Mouse (Mus musculus) forebrain, embryonic 11.5 days (tissue): Measurements from ENCODE around the gene Mmp24. TPM values are rescaled to one million over a fixed set of nuclear protein-coding genes. Genes with fewer than 3 reads are reported as not detected.

ENCODE experiments used
- ATAC-seq: fragments of 200-750 bp; cut with Nextera tagmentation; replicated peaks from 2 replicates; pipeline ENCODE4 v1.8.0; 2017; ENCODE audit warnings: moderate TSS enrichment; ENCODE audit not compliant: low FRiP score
- DNase-seq: peaks from one replicate; pipeline ENCODE4 v3.0.0-alpha.2; 2017; ENCODE audit warnings: low spot score
- H3K27ac ChIP-seq: fragments of 300-500 bp; sonication (generic); 2 replicates; pipeline ENCODE4 v1.5.1; 2014; ENCODE audit warnings: low read depth, low read length
- H3K27me3 ChIP-seq: fragments of 300-500 bp; sonication (generic); 2 replicates; pipeline ENCODE4 v1.6.1; 2014; ENCODE audit warnings: mild to moderate bottlenecking, low read length, mixed read lengths; ENCODE audit not compliant: control insufficient read depth, insufficient read depth
- H3K36me3 ChIP-seq: fragments of 300-500 bp; sonication (generic); 2 replicates; pipeline ENCODE4 v1.6.1; 2014; ENCODE audit warnings: mild to moderate bottlenecking, low read length, moderate library complexity, mixed read lengths; ENCODE audit not compliant: control insufficient read depth, insufficient read depth
- H3K4me1 ChIP-seq: fragments of 300-500 bp; sonication (generic); replicated peaks from 2 replicates; pipeline ENCODE4 v1.6.1; 2014; ENCODE audit warnings: low read length, mixed read lengths; ENCODE audit not compliant: control insufficient read depth, insufficient read depth
- H3K4me2 ChIP-seq: fragments of 300-500 bp; sonication (generic); 2 replicates; pipeline ENCODE4 v1.6.1; 2014; ENCODE audit warnings: low read depth, mild to moderate bottlenecking, low read length, moderate library complexity, mixed read lengths; ENCODE audit not compliant: severe bottlenecking
- H3K4me3 ChIP-seq: fragments of 300-500 bp; sonication (generic); 2 replicates; pipeline ENCODE4 v1.5.1; 2014; ENCODE audit warnings: low read depth, low read length
- H3K9ac ChIP-seq: fragments of 300-500 bp; sonication (generic); 2 replicates; pipeline ENCODE4 v1.6.1; 2014; ENCODE audit warnings: low read length
- H3K9me3 ChIP-seq: fragments of 300-500 bp; sonication (generic); 2 replicates; pipeline ENCODE4 v1.6.1; 2016; ENCODE audit warnings: low read length, mixed read lengths; ENCODE audit not compliant: control insufficient read depth
- WGBS: fragments of 180-500 bp; shearing (Covaris S2); extraction: QIAGEN DNeasy Blood & Tissue Kit; methylation state at CpG from one replicate; pipeline ENCODE4 v1.1.7; 2014; 5-methylcytosine and 5-hydroxymethylcytosine counted together
- polyA plus RNA-seq: library from polyadenylated mRNA; unstranded; fragments of >200 nt; fragmentation: Nextera tagmentation; extraction: Ambion mirVana; gene quantifications from 2 replicates; pipeline ENCODE4 v1.2.1, GENCODE M21; 2014

The Mmp24 gene
- polyA plus RNA-seq, 1 experiment from 2014 or later: 1.0 TPM

GRCm38 (mm10) chr2:155846930-155847329 lies 71.8 kb downstream of the Mmp24 start:
- ATAC-seq (no peak), DNase-seq (no peak)
- no peak overlapping the region for H3K9ac ChIP-seq
- 91% methylated on average over 8 of the region's 8 CpGs for WGBS
- H3K4me3 ChIP-seq: no peak overlapping the region
- H3K36me3 ChIP-seq: no peaks in the 10 kb centered on the region; the same call in 1 of the 2 replicates
- no peaks in the 10 kb centered on the region for H3K9me3 ChIP-seq
- H3K27ac ChIP-seq: no peak overlapping the region
- no peak overlapping the region for H3K4me2 ChIP-seq
- H3K27me3 ChIP-seq: no peaks in the 10 kb centered on the region
- no peaks in the 10 kb centered on the region for H3K4me1 ChIP-seq

- Histone ChIP-seq H3K4me3 (no peak overlapping the region), H3K4me2 (no peak overlapping the region), H3K27me3 (no peaks in the 10 kb centered on the region), H3K9ac (no peak overlapping the region), H3K4me1 (no peaks in the 10 kb centered on the region), H3K9me3 (no peaks in the 10 kb centered on the region), H3K27ac (no peak overlapping the region), H3K36me3 (no peaks in the 10 kb centered on the region; the same call in 1 of the 2 replicates)
- 34% methylated on average over 6 of the region's 6 CpGs for WGBS
- peak; percentile 88 for DNase-seq
- ATAC-seq: no peak
Observed at GRCm38 (mm10) chr2:155848291-155848690, 73.1 kb downstream of the Mmp24 start.

- no peak overlapping the region for H3K27ac ChIP-seq
- DNase-seq: no peak
- H3K9ac ChIP-seq: no peak overlapping the region
- no peaks in the 10 kb centered on the region for H3K27me3 ChIP-seq
- H3K4me2 ChIP-seq: no peak overlapping the region
- 64% methylated on average over 7 of the region's 7 CpGs for WGBS
- H3K4me1 ChIP-seq: no peaks in the 10 kb centered on the region
- H3K9me3 ChIP-seq: no peaks in the 10 kb centered on the region
- H3K36me3 ChIP-seq: no peaks in the 10 kb centered on the region; the same call in 1 of the 2 replicates
- no peak for ATAC-seq
- no peak overlapping the region for H3K4me3 ChIP-seq
Observed at GRCm38 (mm10) chr2:155849464-155849863, 74.3 kb downstream of the Mmp24 start.

- Histone ChIP-seq H3K9me3 (no peaks in the 10 kb centered on the region), H3K27me3 (no peaks in the 10 kb centered on the region), H3K36me3 (no peaks in the 10 kb centered on the region; the same call in 1 of the 2 replicates), H3K9ac (no peak overlapping the region), H3K27ac (no peak overlapping the region), H3K4me1 (no peaks in the 10 kb centered on the region), H3K4me3 (no peak overlapping the region), H3K4me2 (no peak overlapping the region)
- 88% methylated on average over 7 of the region's 7 CpGs for WGBS
- ATAC-seq (no peak), DNase-seq (no peak)
Observed at GRCm38 (mm10) chr2:155850120-155850519, 75.0 kb downstream of the Mmp24 start.

- H3K27me3 ChIP-seq: no peaks in the 10 kb centered on the region
- H3K4me2 ChIP-seq: no peak overlapping the region
- H3K36me3 ChIP-seq: no peaks in the 10 kb centered on the region; the same call in 1 of the 2 replicates
- H3K4me3 ChIP-seq: no peak overlapping the region
- no peaks in the 10 kb centered on the region for H3K4me1 ChIP-seq
- 85% methylated on average over 5 of the region's 5 CpGs for WGBS
- no peaks in the 10 kb centered on the region for H3K9me3 ChIP-seq
- DNase-seq: no peak
- no peak overlapping the region for H3K27ac ChIP-seq
- H3K9ac ChIP-seq: no peak overlapping the region
- ATAC-seq: no peak
Observed at GRCm38 (mm10) chr2:155852536-155852935, 77.4 kb downstream of the Mmp24 start.

- Histone ChIP-seq H3K4me3 (no peak overlapping the region), H3K9ac (no peak overlapping the region), H3K4me1 (0 out of 2 replicates have a peak, but pooled peaks cover 2% of the 10 kb centered on the region), H3K36me3 (no peaks in the 10 kb centered on the region), H3K27ac (no peak overlapping the region), H3K9me3 (no peaks in the 10 kb centered on the region), H3K27me3 (no peaks in the 10 kb centered on the region), H3K4me2 (no peak overlapping the region)
- DNase-seq: no peak
- 87% methylated on average over 7 of the region's 7 CpGs for WGBS
- no peak for ATAC-seq
Observed at GRCm38 (mm10) chr2:155860102-155860501, 85.0 kb downstream of the Mmp24 start.

- H3K9me3 ChIP-seq: no peaks in the 10 kb centered on the region
Observed at GRCm38 (mm10) chr2:155861581-155861980, 86.4 kb downstream of the Mmp24 start.

GRCm38 (mm10) chr2:155862573-155863300 lies 87.6 kb downstream of the Mmp24 start:
- Histone ChIP-seq H3K4me3 (no peak overlapping the region), H3K9ac (no peak overlapping the region), H3K27me3 (no peaks in the 10 kb centered on the region), H3K9me3 (no peaks in the 10 kb centered on the region), H3K4me1 (0 out of 2 replicates have a peak, but pooled peaks cover 2% of the 10 kb centered on the region), H3K4me2 (no peak overlapping the region), H3K36me3 (no peaks in the 10 kb centered on the region), H3K27ac (no peak overlapping the region)
- ATAC-seq (peak; percentile 83; the same call in 1 of the 2 replicates), DNase-seq (no peak)
- WGBS: 76% methylated on average over 13 of the region's 13 CpGs

More at GRCm38 (mm10) chr2:155861581-155861980, 86.4 kb downstream of the Mmp24 start:
- Histone ChIP-seq H3K4me2 (no peak overlapping the region), H3K9ac (no peak overlapping the region), H3K27ac (no peak overlapping the region), H3K4me3 (no peak overlapping the region), H3K27me3 (no peaks in the 10 kb centered on the region), H3K36me3 (no peaks in the 10 kb centered on the region), H3K4me1 (0 out of 2 replicates have a peak, but pooled peaks cover 2% of the 10 kb centered on the region)
- WGBS: 89% methylated on average over 6 of the region's 6 CpGs
- ATAC-seq (no peak), DNase-seq (no peak)
